Mouse (Mus musculus) E14TG2a.4 (cell line): Measurements from ENCODE around the gene Igsf21.

Experiments
- CTCF ChIP-seq: conservative IDR thresholded peaks from 2 replicates; pipeline ENCODE4 v1.5.1; 2014; ENCODE audit warnings: low read length
- NANOG ChIP-seq: IDR thresholded peaks from 2 replicates; pipeline ENCODE4 v1.6.1; 2014; ENCODE audit warnings: borderline replicate concordance, low read length, mixed read lengths
- POU5F1 ChIP-seq: IDR thresholded peaks from 2 replicates; pipeline ENCODE4 v1.6.1; 2014; ENCODE audit warnings: low read length, borderline replicate concordance

DNA sequence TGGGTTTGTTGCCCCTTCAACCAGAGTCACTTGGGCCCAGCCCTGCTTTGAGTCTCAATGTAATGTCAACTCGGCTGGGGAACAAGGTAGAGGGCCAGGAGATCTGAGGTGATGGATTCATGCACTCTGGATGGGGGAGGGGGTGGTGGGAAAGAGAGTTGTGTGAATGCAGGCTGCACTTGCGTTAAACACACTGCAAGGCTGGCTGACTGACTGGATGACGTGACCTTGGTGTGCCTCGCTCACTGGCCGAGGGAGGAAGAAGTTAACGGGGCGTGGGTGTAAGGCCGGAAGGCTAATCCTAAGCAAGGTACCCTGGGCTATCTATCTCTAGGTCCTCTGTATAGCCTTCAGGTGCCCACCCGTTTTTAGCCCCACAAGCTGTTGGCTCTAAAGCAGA, 31.4 kb downstream of the Igsf21 start:
- TF ChIP-seq CTCF (no peak), NANOG (no peak), POU5F1 (no peak)
